Mouse (Mus musculus) cerebral cortex, adult 2 months (tissue): ENCODE results near the gene Gprc5c.

ENCODE experiments used
- WGBS: fragments of 180-500 bp; shearing (Covaris S2); methylation state at CpG from one replicate; pipeline ENCODE4 v1.1.7; 2018; 5-methylcytosine and 5-hydroxymethylcytosine counted together

Gprc5c gene

GRCm38 (mm10) chr11:114850452-114851268 is at the start of gene Gprc5c:
Gene Gprc5c, plus strand, starts transcription at chr11:114851152.
- WGBS = 5% methylated on average over 42 of the region's 43 CpGs

DNA sequence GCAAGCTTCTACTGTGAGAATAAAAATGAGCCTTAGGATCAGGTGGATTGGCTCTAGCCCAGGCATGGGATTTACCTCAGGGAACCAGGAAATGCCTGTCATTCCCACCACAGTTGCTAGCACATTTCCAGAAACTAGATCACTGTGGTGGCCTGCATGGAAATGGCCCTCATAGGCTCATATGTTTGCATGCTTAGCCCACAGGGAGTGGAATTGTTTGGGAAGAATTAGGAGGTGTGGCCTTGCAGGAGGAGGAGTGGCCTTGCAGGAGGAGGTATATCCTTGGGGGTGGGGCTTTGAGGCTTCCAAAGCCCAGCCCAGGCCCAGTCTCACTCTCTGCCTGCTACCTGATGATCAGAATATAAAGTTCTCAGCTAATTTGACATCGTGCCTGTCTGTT is 49.0 kb upstream of the Gprc5c start:
- 88% methylated on average over 1 of the region's 1 CpGs for WGBS

GRCm38 (mm10) chr11:114802540-114803267 is 48.2 kb upstream of the Gprc5c start:
- 68% methylated on average over 15 of the region's 15 CpGs for WGBS

DNA sequence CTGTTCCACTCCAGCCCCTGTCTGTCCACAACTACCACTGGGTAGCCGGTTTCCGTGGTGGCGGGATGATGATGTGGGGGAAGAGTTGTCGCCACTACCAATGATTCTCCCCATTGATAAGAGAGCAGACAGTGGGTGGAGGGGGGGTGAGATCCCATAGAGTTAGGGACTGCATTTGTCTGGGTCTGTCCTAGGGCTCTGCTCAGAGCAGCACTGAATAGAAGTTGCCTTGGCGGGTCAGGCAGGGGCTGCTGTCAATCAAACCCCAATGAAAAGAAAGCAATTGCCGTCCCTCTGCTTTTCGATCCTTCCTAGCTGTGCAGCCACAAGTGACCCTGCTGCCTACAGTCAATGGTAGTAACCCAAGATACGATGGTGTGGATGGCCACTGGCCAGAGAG is 47.0 kb upstream of the Gprc5c start:
- WGBS = 70% methylated on average over 8 of the region's 8 CpGs

DNA sequence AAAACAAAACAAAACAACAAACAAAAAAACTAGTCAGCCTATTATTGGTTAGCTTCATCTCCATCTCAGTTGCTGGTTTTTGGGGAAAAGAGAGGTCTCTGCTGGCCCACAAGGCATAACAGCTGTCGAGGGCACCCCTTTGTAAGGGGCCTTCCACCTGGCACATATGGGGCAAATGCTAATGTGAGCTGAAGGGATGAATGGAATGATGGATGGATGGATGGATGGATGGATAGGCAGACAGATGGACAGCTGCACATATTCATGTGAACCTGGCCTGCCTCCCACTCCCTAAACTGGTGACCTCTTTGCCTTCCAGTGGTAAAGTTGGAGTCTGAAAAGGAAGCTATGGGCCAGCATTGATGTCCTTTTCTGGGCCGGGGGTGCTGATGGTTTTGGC is 43.9 kb upstream of the Gprc5c start:
- 80% methylated on average over 2 of the region's 2 CpGs for WGBS

DNA sequence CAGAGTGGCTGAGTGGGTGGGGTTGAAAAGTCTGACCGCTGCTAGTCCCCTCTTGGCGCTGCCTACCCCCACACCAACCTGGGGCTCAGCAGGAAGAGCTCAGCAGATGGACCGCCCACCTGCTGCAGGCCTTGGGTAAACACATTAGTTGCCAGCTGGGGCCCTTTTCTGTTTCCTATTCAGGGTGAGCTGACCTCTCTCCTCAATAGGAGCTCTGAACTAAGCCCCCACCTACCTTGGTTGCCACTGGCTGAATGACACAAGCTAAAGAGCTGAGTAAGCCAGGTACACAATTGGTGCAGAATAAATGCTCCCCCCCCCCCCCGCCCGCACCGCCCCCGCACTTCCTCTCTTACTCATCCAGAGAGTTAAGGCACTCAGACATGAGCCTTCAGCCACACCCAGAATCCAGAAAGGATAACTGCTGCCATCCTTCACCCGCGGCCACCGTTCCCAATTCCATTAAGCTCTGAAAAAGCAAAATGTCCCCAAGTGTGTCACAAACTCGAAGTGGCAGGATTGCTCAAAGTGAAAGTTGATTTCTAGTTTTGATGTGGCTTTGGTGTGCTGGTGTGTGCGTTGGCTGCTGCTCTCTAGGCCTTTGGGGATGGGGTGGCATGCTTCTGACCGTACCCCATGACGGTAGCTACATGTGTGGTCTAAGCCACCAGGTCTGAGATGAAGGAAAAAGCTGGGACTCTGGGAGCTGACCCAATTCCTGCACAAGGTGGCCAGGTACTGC is 43.1 kb upstream of the Gprc5c start:
- 49% methylated on average over 14 of the region's 14 CpGs for WGBS

DNA sequence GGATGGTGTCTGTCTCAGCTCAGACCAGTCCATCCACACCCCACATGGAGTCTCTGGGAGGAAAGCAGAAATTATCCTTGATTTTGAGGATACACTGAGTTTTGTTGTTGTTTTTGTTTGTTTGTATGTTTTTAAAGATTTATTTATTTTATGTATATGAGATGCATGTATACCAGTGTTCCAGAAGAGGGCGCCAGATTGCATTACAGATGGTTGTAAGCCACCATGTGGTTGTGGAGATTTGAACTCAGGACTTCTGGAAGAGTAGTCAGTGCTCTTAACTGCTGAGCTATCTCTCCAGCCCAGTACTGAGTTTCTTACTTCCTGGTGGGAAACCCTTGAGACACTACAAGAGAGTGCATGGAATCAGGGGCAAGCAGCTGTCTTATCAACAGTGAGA is 41.6 kb upstream of the Gprc5c start:
- 95% methylated on average over 1 of the region's 1 CpGs for WGBS

- WGBS = 57% methylated on average over 4 of the region's 4 CpGs
Measured at GRCm38 (mm10) chr11:114810344-114810743, 40.6 kb upstream of the Gprc5c start.

DNA sequence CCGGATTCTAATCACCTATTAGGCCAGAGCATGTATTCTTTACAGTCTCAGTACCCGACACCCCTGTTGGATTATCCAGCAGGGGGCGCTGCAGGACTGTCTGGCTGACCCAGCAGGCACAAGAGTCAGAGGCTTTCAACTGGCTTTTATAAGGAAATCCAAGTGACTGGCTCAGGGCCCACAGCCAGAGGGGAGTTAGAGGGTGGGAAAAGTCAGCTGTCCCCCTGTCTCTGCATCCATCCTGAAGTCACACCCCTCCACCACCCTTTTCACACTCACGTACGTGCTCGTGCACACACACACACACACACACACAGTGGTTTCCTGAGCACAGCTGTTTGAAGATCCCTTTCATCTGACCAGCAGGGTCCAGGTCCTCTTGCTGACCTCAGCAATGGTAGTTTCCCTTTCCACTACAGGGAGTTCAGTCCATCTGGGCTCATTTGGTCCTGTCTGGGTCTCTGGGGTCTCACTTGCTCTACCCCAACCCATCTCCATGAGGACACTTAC is 38.2 kb upstream of the Gprc5c start:
- 24% methylated on average over 6 of the region's 6 CpGs for WGBS

DNA sequence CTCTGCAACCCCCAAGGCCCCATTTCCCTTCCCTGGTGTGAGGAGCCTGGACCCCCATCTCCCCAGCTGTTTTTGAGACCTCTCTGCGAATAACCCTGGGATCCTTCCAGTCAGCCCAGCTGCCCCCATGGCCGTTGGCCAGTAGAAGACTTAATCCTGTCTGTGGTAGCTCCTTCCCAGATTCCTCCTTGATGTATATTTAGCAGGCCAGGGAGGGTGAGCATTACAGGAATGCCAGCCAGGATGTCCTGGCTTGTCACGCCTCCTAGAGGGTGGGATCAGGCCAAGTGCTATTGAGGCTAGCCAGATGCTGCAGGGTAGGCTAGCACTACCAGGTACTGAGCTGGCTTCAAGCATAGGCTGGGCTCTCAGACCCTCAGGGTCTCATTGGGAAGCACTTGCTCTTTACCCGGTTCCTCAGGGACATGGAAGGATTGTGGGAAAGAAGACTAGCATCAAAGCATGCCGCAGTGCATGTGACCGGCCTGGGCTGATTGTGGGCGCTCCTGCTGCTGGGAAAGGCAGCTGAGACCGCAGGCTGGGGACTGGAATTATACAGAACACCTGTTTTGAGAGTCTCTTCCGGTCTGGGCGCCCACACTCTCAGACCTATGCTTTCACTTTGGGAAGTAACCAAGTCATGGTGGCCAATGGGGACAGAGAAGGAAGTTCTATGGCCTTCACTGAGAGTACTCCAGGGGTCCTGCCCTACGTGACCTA is 35.9 kb upstream of the Gprc5c start:
- 85% methylated on average over 11 of the region's 11 CpGs for WGBS

DNA sequence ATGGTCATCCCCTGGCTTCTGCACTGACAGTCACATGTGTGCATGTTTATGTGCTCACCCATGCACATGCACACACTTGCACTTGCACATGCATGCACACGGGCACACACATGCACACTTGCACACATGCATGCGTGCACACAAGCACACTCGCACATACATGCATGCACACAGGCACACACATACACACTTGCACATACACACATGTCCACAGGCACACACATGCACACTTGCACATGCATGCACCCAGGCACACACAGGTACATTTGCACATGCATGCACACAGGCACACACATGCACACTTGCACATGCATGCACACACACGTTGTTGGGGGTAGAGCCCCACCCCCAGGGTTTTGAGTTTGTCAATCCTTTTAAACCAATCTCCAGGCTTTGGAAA is 34.0 kb upstream of the Gprc5c start:
- 93% methylated on average over 4 of the region's 4 CpGs for WGBS

GRCm38 (mm10) chr11:114818185-114818584 is 32.8 kb upstream of the Gprc5c start:
- WGBS = 92% methylated on average over 7 of the region's 7 CpGs

DNA sequence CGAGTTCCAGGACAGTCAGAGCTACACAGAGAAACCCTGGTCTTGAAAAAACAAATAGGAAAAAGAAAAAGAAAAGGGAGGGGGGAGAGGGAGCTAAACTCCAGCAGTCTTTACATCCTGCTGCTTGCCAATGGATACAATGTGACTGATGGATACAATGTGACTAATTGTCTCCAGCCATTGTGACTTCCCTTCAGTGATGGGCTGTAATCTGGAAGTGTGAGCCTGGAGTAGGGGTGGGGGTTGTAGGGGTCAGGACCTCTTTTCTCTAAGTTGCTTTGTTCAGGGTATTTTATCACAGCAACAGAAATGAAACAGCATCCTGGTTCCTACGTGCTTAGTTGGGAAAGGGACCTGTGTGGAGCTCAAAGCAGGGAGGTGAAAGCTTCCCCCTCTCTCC is 31.8 kb upstream of the Gprc5c start:
- WGBS = 74% methylated on average over 2 of the region's 2 CpGs

GRCm38 (mm10) chr11:114820444-114820843 is 30.5 kb upstream of the Gprc5c start:
- 76% methylated on average over 3 of the region's 3 CpGs for whole genome bisulfite sequencing

DNA sequence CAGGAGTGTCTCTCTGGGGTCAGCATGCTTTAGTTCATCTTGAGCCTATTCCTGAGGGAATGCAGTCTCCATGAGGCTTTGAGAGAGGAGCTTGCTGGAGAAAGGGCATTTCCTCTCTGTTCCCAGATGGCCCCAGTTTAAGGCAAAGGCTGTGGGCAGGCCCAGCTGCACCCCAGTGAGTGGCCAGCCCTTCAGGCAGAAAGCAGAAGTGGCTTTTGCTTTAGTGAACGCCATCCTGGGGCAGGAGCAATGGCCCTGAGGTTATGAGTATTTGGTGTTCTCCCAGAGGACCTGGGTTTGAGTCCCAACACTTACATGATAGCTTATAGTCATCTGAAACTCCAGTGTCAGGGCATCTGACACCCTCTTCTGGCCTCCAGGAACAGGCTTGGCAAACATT is 29.6 kb upstream of the Gprc5c start:
- WGBS = 76% methylated on average over 1 of the region's 1 CpGs

DNA sequence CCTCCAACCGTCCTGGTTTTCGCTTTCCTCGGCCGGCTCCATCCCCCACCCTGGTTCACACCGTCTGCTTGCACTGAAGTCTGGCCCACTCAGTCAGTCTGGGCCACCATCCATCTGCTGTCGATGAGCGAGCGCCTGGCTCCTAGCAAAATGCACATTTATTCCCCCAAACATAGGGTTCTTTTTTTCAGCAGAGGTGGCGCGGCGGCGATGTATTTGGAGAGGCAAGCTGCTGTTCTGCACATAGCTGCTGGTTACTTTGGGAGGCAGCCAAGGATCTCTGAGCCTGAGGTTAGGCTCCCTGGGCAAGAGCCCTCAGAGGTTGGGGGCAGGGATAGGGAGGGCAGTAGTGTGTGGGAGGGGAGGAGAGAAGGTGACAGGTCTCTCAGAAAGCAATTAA is 28.2 kb upstream of the Gprc5c start:
- WGBS = 24% methylated on average over 12 of the region's 12 CpGs

- WGBS = 24% methylated on average over 11 of the region's 11 CpGs
Measured at GRCm38 (mm10) chr11:114823199-114823725, 27.7 kb upstream of the Gprc5c start.

DNA sequence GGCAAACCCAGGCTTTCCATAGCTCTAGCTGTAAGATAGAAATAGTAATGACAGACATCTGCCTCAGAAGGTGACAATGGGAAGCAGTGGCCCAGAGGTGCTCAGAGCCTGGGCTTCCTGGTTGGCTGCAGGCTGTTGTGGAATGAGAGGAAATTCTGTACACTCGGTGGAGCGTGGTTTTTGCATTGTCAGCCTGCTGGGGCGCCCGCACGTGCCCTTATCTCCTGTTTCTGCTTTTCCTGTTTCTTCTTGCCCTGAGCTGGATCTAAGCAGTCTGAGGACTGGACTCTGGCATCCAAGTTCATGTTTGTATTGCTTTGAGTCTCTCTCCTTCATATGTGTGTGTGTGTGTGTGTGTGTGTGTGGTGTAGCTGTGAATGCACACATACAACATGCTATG is 24.3 kb upstream of the Gprc5c start:
- 77% methylated on average over 5 of the region's 5 CpGs for whole genome bisulfite sequencing

DNA sequence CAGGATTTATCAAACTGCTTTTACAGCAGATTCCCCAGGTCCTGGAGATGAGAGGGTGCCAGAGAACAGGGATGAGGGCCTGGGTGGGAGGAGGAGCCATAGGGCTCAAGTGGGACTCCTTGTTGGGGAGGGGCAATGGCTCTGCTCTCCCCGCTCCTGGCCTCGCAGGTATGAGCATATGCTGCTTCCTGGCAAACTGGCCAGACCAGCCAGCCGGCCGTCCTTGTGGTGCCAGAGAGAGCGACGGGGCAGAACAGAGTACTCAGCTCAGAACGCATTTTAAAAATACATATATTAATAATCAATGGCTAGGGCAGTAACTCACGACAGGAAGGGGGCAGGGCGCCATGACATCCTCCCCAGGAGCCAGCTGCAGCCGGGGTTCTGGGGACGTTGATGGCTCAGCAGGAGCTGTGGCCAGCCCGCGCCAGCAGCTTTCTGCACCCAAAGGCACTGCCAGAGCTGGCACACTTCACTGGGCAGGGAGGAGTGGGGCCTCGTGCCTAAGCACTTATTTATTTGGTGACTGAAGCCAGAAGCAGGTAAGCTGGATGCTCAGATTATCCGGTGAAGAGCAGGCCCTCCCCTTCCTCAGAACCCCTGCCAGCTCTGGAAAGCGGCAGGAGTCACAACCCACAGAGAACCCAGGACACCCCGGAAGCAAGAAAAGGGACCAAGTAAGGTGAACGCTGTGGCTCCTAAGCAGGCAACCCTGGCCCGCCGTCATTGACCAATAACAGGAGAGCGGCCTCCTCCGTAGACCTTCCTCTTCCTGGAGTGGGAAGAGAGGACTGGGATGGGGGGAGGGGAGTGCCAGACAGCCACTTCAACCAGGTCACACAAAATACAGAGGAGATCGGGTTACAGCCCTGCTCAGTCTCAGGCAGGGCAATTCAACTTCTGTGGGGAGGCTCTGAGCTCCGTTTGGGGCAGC is 21.2 kb upstream of the Gprc5c start:
- WGBS = 38% methylated on average over 24 of the region's 24 CpGs

DNA sequence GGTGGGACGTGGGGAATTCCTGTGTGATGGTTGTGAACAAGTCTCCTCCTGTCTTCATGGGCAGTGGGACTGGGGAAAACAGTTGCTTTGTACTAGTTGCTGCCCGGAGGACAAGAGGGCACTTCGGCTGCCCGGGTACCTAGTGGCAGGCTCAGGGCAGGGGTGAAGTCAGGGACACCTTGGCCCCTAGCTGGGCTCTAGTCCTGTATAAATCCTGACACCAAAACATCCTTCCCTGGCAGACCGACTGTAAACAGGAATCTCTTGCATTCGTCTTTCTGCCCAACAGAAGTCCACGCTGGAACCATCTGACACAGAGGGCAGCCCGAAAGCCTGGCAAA is 20.5 kb upstream of the Gprc5c start:
- WGBS = 49% methylated on average over 8 of the region's 8 CpGs
